Mouse (Mus musculus): ENCODE measurements around the gene Dis3l2. TPM values are rescaled to one million over a fixed set of nuclear protein-coding genes. Genes with fewer than 3 reads are reported as not detected.

The Dis3l2 gene
- total and polyA plus RNA-seq, 2 experiments from 2014 or later, result 11.2 to 12.1 TPM

- no peak for ATAC-seq (ENCODE audit: insufficient read depth, low read depth)
- TF ChIP-seq CTCF (IDR thresholded peaks at IDR 0.05; ENCODE audit: low read depth), result no peak
- TF ChIP-seq EP300 (IDR thresholded peaks at IDR 0.05; ENCODE audit: low read depth), result no peak
These were observed 392.0 kb downstream of the Dis3l2 start for GRCm38 (mm10) chr1:87095642-87096041.

GRCm38 (mm10) chr1:87098358-87098975 is 394.9 kb downstream of the Dis3l2 start:
- Histone ChIP-seq H3K36me3 (replicated peaks; ENCODE audit: control insufficient read depth, insufficient read depth, low read length) (no peaks in the 10 kb centered on the region), H3K4me2 (ENCODE audit: low read depth, low read length) (no peak overlapping the region; the same call in 1 of the 2 replicates), H3K4me3 (ENCODE audit: low read depth, low read length) (no peak overlapping the region), H3K4me1 (ENCODE audit: control insufficient read depth, insufficient read depth) (no peaks in the 10 kb centered on the region; the same call in 1 of the 2 replicates), H3K9ac (replicated peaks; ENCODE audit: low read depth, low read length) (no peak overlapping the region), H3K27ac (ENCODE audit: low read depth) (no peak overlapping the region), H3K9me3 (replicated peaks; ENCODE audit: control insufficient read depth, low read length) (no peaks in the 10 kb centered on the region), H3K27me3 (ENCODE audit: control insufficient read depth, insufficient read depth, low read length) (peaks cover 15% of the 10 kb centered on the region)
- 17% methylated on average over 30 of the region's 30 CpGs for WGBS
- peak; percentile 62 for TF ChIP-seq CTCF (IDR thresholded peaks at IDR 0.05; ENCODE audit: low read depth)
- TF ChIP-seq EP300 (IDR thresholded peaks at IDR 0.05; ENCODE audit: low read depth), result no peak
- peak; percentile 42; the same call in 1 of the 2 replicates for ATAC-seq (ENCODE audit: insufficient read depth, low read depth)
- no peak for DNase-seq (ENCODE audit: low spot score)

More at GRCm38 (mm10) chr1:87095642-87096041, 392.0 kb downstream of the Dis3l2 start:
- H3K27ac ChIP-seq (ENCODE audit: low read depth), result no peak overlapping the region
- no peak overlapping the region for H3K9ac ChIP-seq (replicated peaks; ENCODE audit: low read depth, low read length)
- 77% methylated on average over 8 of the region's 8 CpGs for WGBS
- H3K4me2 ChIP-seq (ENCODE audit: low read depth, low read length), result no peak overlapping the region
- no peaks in the 10 kb centered on the region for H3K9me3 ChIP-seq (replicated peaks; ENCODE audit: control insufficient read depth, low read length)
- H3K27me3 ChIP-seq (ENCODE audit: control insufficient read depth, insufficient read depth, low read length), result peaks cover 15% of the 10 kb centered on the region
- no peaks in the 10 kb centered on the region; the same call in 1 of the 2 replicates for H3K4me1 ChIP-seq (ENCODE audit: control insufficient read depth, insufficient read depth)
- H3K4me3 ChIP-seq (ENCODE audit: low read depth, low read length), result no peak overlapping the region
- H3K36me3 ChIP-seq (replicated peaks; ENCODE audit: control insufficient read depth, insufficient read depth, low read length), result no peaks in the 10 kb centered on the region
- DNase-seq (ENCODE audit: low spot score), result no peak

Other genes starting within 250 kb of the Dis3l2 start
- gene Ptma, start 177.1 kb upstream of the Dis3l2 start, total RNA-seq (2014; rRNA removed; ENCODE audit: low replicate concordance), result 379 and 399 TPM in 2 replicates
- 597 and 614 TPM in 2 replicates for gene Ptma, start 177.1 kb upstream of the Dis3l2 start, polyA plus RNA-seq (2015; fragmentation: Nextera tagmentation; extraction: Ambion mirVana)
- gene Pde6d, start 121.2 kb upstream of the Dis3l2 start, total RNA-seq (2014; rRNA removed; ENCODE audit: low replicate concordance), result 19.8 and 25.0 TPM in 2 replicates
- gene Pde6d, start 121.2 kb upstream of the Dis3l2 start, polyA plus RNA-seq (2015; fragmentation: Nextera tagmentation; extraction: Ambion mirVana), result 50.5 and 57.4 TPM in 2 replicates
- gene Cops7b, start 120.9 kb upstream of the Dis3l2 start, total RNA-seq (2014; rRNA removed; ENCODE audit: low replicate concordance), result 16.0 and 20.7 TPM in 2 replicates
- 14.0 TPM in 2 replicates for gene Cops7b, start 120.9 kb upstream of the Dis3l2 start, polyA plus RNA-seq (2015; fragmentation: Nextera tagmentation; extraction: Ambion mirVana)
- not detected in 2 replicates for gene Nppc, start 33.2 kb upstream of the Dis3l2 start, total RNA-seq (2014; rRNA removed; ENCODE audit: low replicate concordance)
- gene Nppc, start 33.2 kb upstream of the Dis3l2 start, polyA plus RNA-seq (2015; fragmentation: Nextera tagmentation; extraction: Ambion mirVana), result 0.74 and 1.5 TPM in 2 replicates